Mouse (Mus musculus): ENCODE results near the gene Gm10392.

Gm10392 gene

GRCm38 (mm10) chr11:77492311-77492871, 26.6 kb downstream of the Gm10392 start:
- in situ Hi-C loops (cut with MboI, MseI), result no loop called here

GRCm38 (mm10) chr11:77491502-77492291, 27.3 kb downstream of the Gm10392 start:
- in situ Hi-C loops (cut with MboI, MseI), result no loop called here

DNA sequence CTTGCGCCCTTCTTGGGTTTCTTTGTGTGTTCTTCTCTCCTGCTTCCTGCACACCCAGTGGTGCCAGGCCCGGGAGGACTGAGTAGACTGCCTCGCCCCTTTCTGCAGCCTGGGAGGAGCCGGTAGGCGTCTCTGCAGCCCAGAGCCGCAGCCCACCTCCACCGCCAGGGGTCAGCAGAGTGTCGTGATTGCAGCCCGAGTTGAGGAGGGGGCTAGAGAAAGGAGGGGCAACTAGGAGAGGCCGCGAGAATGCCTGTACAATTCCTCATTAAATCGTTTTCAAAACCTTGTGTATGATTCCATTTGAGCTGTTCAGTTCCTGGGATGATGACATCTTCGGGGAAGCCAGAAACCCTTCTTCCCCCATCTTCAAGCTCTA, 27.9 kb downstream of the Gm10392 start:
- in situ Hi-C loops (cut with MboI, MseI), result no loop called here

DNA sequence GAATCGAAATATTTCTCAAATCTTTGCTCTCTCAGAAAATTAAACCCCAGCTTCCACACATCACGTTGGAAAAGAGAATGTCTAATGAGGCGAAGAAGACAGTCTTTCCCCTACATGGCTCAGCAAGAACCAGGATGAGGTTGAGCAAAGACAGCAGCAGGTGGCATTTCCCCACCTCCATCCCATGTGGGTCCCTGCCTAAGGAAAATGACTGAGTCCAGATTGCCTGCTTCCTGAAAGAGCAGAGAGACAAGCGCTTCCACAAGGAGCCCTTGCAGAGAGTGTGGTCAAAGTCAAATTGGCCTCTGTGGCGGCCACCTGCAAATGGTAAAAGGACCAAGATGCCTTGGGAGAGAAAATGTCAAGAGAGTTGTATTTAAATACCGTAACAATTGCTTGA, 28.5 kb downstream of the Gm10392 start:
- in situ Hi-C loops (cut with MboI, MseI), result no loop called here

DNA sequence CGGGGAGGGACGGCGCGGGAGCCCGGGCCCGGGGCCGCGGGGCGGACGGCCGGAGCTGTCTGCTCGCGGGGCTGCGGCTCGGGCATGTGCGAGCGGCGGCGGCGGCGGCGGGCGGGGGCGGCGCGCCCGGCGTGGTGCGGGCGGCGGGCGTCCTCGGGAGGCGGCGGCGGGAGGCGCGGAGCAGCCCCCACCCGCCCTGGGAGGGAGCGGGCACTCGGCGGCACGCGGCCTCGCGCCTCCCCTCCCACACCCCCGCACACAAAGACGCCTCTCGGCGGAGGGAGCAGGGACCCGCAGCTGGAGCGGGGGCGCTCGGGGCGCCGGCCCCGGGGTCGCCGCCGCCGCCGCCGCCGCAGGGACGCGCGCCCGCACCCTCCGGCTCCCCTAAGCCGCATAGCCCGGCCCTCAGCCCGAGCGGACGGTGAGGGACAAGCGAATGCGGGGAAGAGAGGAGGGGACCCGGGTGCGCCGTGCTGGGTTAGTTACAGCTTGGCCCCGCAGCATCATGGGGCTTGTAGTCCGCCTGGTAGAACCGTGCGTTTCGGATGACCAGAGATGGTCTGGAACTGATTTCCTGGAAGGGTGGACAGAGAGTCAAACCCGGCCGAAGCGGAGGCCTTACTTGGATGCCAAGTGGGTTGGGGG, 29.3 kb downstream of the Gm10392 start, which contains the start of gene Ankrd13b:
Gene Ankrd13b, minus strand, starts transcription at position 88 of the 645 bp plus-strand sequence.
- in situ Hi-C loops (cut with MboI, MseI), result no loop called here

- in situ Hi-C loops (cut with MboI, MseI), result no loop called here
These were observed 30.0 kb downstream of the Gm10392 start for GRCm38 (mm10) chr11:77488771-77489581.

GRCm38 (mm10) chr11:77486798-77487197, 32.2 kb downstream of the Gm10392 start:
- in situ Hi-C loops (cut with MboI, MseI), result no loop called here

- in situ Hi-C loops (cut with MboI, MseI), result no loop called here
These were observed 33.8 kb downstream of the Gm10392 start for GRCm38 (mm10) chr11:77485229-77485628.

GRCm38 (mm10) chr11:77483510-77484255, 35.3 kb downstream of the Gm10392 start:
- in situ Hi-C loops (cut with MboI, MseI), result no loop called here

GRCm38 (mm10) chr11:77483043-77483442, 36.0 kb downstream of the Gm10392 start:
- in situ Hi-C loops (cut with MboI, MseI), result no loop called here

DNA sequence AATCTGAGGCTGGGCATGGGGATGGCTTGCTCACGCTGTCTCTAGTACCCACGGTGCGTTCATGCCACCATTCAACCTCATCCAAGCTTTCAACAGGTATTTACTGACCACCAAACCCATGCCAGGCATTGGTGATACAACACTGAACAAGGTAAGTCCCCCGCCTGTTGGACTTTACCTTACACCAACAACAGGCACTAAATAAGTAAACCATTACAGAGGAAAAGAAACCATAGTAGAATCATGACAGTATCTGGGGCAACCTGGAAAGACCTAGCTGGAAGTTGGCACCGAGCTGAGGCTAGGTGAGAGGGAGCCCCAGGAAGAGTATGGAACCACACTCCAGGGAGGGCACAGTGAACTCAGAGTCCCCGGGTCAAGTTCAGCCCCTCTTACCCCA, 42.1 kb downstream of the Gm10392 start:
- in situ Hi-C loops (cut with MboI, MseI), result no loop called here

DNA sequence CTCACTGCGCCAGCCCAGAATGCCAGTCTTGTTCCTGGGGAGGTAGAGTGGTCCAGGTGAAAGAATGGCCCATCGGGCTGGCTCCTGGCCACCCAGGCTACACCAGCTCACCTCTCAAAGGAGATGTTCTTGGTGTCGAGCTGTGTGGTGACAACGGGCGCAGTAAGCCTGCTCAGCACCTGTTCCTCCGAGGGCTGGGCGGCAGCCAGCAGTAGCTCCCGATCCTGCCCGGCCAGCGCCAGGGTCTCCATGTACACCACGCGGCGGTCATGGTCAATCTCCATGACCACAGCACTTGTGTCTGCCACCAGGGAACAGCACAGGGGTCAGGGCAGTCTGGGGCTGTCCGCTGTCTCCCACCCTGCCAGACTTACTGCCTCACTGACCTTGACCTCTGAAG, 42.8 kb downstream of the Gm10392 start:
- in situ Hi-C loops (cut with MboI, MseI), result no loop called here

DNA sequence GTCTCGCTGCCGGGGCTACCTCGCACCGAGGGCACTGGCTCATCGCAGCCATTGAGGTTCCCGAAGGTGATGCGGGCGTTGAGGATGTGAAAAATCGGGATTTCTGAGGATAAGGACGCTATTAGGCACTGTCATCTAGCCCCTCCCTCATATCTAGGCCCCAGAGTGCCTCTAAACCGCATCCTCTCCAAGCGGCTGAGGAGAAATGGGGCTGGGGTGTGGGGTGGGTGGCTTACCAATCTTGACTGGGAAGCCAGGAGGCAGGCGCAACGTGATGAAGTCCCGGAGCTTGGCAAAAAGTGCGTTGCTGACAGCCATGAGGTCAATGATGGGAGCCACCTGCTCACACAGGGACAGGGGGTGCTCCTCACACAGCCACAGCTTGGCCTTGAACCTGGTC, 46.2 kb downstream of the Gm10392 start:
- in situ Hi-C loops (cut with MboI, MseI), result no loop called here

DNA sequence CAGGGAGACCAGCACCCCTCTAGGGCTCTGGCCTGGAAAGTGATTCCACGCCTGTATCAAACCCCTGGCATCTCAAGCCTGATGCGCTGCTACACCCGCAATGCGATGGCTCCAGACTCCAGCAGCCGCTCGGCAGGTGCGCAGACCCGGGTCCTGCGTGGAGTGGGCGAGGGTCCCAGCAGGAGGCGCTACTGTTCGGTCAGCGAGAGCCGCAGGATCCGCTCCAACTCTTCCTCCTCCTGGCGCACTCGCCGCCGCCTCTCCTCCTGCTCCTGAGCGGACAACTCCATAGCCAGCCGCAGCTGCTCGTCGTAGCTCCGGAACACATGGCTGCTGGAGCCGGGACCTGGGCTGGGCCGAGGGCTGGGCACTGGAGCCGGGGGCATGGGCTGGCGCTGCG, 47.6 kb downstream of the Gm10392 start:
- in situ Hi-C loops (cut with MboI, MseI), result no loop called here

DNA sequence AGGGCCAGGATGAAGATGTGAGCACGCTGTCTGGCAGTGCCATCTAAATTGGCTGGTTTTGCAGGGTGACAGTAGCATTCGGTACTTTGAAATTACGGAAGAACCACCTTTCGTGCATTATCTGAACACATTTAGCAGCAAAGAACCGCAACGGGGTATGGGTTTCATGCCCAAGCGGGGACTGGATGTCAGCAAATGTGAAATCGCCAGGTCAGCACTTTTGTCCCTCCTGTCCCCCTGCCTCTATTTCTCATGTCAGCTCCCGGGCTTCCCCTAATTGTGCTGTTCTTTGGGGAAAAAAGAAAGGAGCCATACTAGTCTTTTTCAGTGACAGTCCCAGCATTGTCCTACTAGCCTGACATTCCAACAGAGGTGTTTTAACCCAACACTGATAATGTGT, 50.6 kb downstream of the Gm10392 start:
- in situ Hi-C loops (cut with MboI, MseI), result loop anchor here (10.0 kb wide), 1 partner anchor 364 kb away; no protein-coding TSS in a partner anchor

DNA sequence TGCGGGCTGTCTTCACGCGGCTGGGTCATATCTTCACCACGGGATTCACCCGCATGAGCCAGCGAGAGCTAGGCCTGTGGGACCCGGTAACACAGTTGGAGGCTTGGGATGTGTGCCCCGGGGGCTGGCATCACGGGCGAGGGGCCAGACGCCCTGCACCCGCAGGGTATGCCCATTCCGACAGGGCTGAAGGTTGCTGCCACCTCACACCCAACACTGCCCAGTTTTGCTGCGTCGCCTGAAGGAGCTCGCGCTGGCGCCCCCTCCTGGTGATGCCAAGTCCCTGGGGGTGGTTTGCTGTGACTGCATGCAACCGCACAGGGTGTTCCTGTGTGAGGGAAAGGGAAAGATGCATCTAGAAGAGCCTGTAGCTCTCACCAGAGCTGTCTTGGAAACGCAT, 51.2 kb downstream of the Gm10392 start:
- in situ Hi-C loops (cut with MboI, MseI), result loop anchor here (10.0 kb wide), 1 partner anchor 363 kb away; no protein-coding TSS in a partner anchor

- in situ Hi-C loops (cut with MboI, MseI), result loop anchor here (10.0 kb wide), 1 partner anchor 362 kb away; no protein-coding TSS in a partner anchor
These were observed 51.8 kb downstream of the Gm10392 start for GRCm38 (mm10) chr11:77467157-77467556.
